Mouse (Mus musculus): Measurements from ENCODE around the gene Olfr1245.

Olfr1245 gene

DNA sequence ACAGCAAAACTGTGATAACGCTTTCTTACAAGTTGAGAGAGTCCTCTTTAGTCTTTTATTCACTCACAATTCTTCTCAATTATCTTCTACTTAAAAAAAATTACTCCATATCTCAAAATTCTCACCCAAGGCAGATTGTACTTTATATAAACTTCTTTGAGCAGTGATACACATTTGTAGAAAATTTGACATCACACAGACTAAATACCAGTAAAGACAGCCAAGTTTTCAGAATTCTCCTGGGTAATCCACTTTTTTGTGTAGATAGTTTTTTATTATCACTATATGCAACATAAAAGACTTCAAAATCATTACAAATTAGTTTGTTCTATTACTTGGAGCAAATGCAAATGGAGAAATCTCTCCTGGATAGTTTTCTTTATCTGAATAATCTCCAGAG is at the start of gene Olfr1245:
Gene Olfr1245 (minus strand): TSS at position 101 of the 400 bp plus-strand sequence.
- WGBS, result 70% methylated on average over 1 of the region's 1 CpGs

DNA sequence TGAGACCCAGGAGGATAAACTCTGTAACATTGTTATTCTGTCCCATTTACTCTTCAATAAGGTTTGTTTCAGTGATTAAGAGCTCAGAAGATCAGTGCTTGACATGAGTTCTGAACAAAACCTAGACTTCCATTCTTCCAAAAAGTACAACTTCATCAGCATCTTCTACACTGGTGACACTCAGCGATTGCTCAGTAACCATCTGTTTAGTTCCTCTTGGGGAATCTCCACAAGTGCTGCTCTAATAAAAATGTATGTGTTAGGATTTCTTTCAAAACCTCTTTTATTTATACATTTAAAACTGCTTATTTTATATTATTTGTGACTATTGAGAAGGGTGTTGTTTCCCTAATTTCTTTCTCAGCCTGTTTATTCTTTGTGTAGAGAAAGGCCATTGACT is 39.9 kb upstream of the Olfr1245 start, which contains the start of gene Olfr1248:
Gene Olfr1248 (minus strand): TSS at position 101 of the 400 bp plus-strand sequence.
- 89% methylated on average over 1 of the region's 1 CpGs for WGBS

DNA sequence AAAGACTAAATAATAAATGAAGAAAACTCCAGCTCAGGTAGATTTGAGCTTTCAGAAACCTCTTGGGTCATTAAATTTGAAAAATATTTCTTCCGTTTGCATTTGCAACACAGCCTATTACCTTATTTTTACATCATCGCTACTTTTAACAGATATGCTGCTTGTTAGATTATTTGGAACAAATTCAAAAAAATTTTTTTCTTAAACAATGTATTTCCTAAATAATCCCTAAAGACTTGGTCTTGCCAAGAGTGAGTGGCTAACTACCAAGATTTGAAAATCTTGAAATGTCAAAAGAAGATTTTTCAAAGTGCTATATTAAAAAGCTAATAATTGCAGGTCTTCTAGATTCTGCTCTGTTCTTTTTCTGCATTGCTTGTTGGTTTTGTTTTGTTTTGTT is 35.8 kb upstream of the Olfr1245 start, which contains the start of gene Olfr1247:
Gene Olfr1247 (minus strand): TSS at position 101 of the 400 bp plus-strand sequence.
- WGBS, result 95% methylated on average over 2 of the region's 2 CpGs

DNA sequence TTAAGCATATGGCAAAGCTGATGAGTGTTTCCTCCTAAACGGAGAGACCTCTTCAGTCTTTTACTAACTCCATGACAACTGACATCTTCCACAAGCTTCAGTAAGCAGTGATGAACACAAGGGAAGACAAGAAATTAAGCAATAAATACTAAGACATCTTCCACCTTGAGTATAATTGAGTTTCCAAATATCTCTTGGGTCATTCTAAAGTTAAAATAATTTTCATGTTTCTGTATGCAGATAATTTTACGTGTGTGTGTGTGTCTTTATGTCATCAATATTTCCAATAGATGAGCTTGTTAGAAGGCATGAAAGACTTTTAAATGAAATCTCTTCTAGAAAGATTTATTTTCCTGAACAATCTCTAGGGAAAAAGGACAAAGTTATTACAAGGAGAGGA is 14.8 kb upstream of the Olfr1245 start, which contains the start of gene Olfr1246:
Gene Olfr1246 (minus strand): TSS at position 101 of the 400 bp plus-strand sequence.
- WGBS, result 78% methylated on average over 2 of the region's 2 CpGs

DNA sequence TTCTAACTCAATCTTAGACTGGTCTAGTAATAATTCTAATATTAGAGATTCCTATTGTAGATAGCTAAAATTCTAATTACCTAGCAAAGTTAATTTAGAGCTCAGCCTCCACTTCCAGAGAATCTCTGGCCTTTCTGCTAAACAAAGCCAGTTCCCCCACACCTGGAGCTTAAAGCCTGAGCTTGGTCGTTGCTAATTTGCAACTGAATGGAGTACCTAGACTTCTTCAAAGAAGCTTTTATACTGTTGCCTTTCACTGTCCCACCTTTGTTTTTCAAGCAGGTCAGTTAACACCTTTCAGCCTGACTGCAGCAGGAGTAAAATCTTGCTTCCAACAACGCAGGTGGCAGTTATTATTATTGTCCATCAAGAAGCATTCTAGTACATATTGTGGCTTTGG is 15.5 kb downstream of the Olfr1245 start:
- WGBS, result 46% methylated on average over 2 of the region's 2 CpGs

DNA sequence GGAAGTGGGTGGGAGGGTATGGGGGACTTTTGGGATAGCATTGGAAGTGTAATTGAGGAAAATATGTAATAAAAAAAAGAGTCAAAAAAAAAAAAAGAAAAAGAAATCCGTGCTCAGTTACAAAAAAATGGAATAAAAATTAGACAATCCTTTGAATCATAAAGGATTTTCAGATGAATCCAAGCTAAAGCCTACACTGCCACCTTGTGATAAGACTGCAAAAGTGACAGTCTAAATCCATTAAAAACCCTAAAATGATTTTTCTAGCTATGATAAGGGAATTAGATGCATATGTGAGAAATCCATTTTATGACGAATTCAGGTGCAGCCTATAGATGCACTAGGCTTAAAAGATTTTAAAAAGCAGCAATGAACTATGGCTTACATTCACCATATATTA is 33.7 kb downstream of the Olfr1245 start:
- WGBS, result 24% methylated on average over 2 of the region's 2 CpGs

DNA sequence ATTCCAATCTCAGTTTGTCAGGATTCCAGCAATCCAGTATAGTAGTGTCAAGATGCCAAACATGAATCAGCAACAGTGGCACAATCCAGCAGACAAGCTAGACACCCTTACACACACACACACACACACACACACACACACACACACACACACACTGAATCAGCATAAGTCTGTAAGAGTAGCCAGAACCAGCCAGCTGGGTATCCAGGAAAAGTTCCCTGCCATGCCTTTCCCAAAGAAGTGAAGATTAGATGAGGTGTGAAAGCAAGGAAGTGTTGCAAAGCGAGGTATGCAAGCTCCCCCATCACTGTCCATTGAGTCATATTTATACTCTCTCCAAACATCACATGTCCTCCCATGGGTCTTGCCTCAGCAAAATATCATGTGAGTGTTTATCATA is 38.3 kb downstream of the Olfr1245 start:
- WGBS, result 30% methylated on average over 1 of the region's 1 CpGs

DNA sequence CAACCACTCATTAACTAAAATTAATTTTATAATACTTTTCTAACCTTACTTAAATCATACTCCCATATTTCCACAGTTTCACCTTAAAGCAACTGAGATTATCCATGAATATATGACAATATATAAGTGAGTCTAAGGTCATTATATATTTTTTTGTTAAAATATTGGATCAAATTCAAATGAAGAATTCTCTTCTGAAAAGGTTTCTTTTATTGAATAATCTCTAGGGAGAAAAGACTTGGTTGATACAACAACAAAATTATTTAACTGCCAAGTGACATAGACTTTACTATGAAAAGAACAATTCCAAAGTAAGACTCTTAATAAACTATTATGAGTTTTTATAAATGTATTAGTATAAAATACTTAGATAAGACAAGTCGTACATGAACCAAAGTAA is 46.9 kb downstream of the Olfr1245 start, which contains the start of gene Olfr1243:
Gene Olfr1243 (minus strand): TSS at position 101 of the 400 bp plus-strand sequence.
- 95% methylated on average over 1 of the region's 1 CpGs for WGBS
